Mouse (Mus musculus) adrenal gland, adult 8-10 months (tissue): ENCODE measurements around the gene Prss46. TPM values are rescaled to one million over a fixed set of nuclear protein-coding genes. Genes with fewer than 3 reads are reported as not detected.
"Not testable (repeated sequence)": the region's sequence is repeated elsewhere in the genome, so short reads cannot be mapped to it uniquely, and the experiment has no call there.

ENCODE experiments used
- DNase-seq: peaks from one replicate; pipeline ENCODE4 v3.0.0; 2022
- total RNA-seq, 4 experiments: library from RNA; stranded (reverse); gene quantifications; 2 replicates each; pipeline ENCODE4 v1.2.4; 2022

Prss46 gene
- total RNA-seq: not detected

GRCm38 (mm10) chr9:110844206-110844605, at the start of gene Prss46:
Gene Prss46, plus strand, starts transcription at chr9:110844506.
- DNase-seq: no peak

- DNase-seq: no peak
Measured at GRCm38 (mm10) chr9:110797013-110797412, 47.3 kb upstream of the Prss46 start.

- no peak for DNase-seq
Measured at GRCm38 (mm10) chr9:110797866-110798265, 46.4 kb upstream of the Prss46 start, which contains the start of gene Prss42. Gene Prss42, plus strand, starts transcription at chr9:110798166.

GRCm38 (mm10) chr9:110800834-110801479, 43.3 kb upstream of the Prss46 start:
- no peak for DNase-seq

GRCm38 (mm10) chr9:110803294-110803693, 41.0 kb upstream of the Prss46 start:
- DNase-seq: no peak

- no peak for DNase-seq
Measured at GRCm38 (mm10) chr9:110810051-110810450, 34.3 kb upstream of the Prss46 start.

- DNase-seq: no peak
Measured at GRCm38 (mm10) chr9:110813789-110814188, 30.5 kb upstream of the Prss46 start, which contains the start of gene Prss44. Gene Prss44, plus strand, starts transcription at chr9:110813994.

- DNase-seq: not testable (repeated sequence)
Measured at GRCm38 (mm10) chr9:110820546-110820945, 23.8 kb upstream of the Prss46 start.

- no peak for DNase-seq
Measured at GRCm38 (mm10) chr9:110821436-110821835, 22.9 kb upstream of the Prss46 start.

GRCm38 (mm10) chr9:110825426-110825825, 18.9 kb upstream of the Prss46 start:
- DNase-seq: no peak

GRCm38 (mm10) chr9:110825832-110826231, 18.5 kb upstream of the Prss46 start:
- DNase-seq: no peak

GRCm38 (mm10) chr9:110826390-110826789, 17.9 kb upstream of the Prss46 start, which contains the start of gene Prss43:
Gene Prss43, plus strand, starts transcription at chr9:110826690.
- no peak for DNase-seq

- no peak for DNase-seq
Measured at GRCm38 (mm10) chr9:110833021-110833420, 11.3 kb upstream of the Prss46 start.

- DNase-seq: no peak
Measured at GRCm38 (mm10) chr9:110834411-110834810, 9.9 kb upstream of the Prss46 start, which contains the start of gene Prss45. Gene Prss45, plus strand, starts transcription at chr9:110834588.

- DNase-seq: no peak
Measured at GRCm38 (mm10) chr9:110834961-110835360, 9.3 kb upstream of the Prss46 start.

GRCm38 (mm10) chr9:110836112-110836511, 8.2 kb upstream of the Prss46 start:
- no peak for DNase-seq

- DNase-seq: no peak
Measured at GRCm38 (mm10) chr9:110840905-110841304, 3.4 kb upstream of the Prss46 start.

- no peak for DNase-seq
Measured at GRCm38 (mm10) chr9:110841438-110841837, 2.9 kb upstream of the Prss46 start.

GRCm38 (mm10) chr9:110849162-110849561, 4.9 kb downstream of the Prss46 start:
- DNase-seq: no peak

- DNase-seq: no peak
Measured at GRCm38 (mm10) chr9:110855903-110856302, 11.6 kb downstream of the Prss46 start.

- no peak for DNase-seq
Measured at GRCm38 (mm10) chr9:110856920-110857319, 12.6 kb downstream of the Prss46 start.

- DNase-seq: no peak
Measured at GRCm38 (mm10) chr9:110857781-110858472, 13.6 kb downstream of the Prss46 start, which contains the start of gene Prss50. Gene Prss50, plus strand, starts transcription at chr9:110857967.

- no peak for DNase-seq
Measured at GRCm38 (mm10) chr9:110858523-110858922, 14.2 kb downstream of the Prss46 start.
